Mouse (Mus musculus) ovary, postnatal 14 days (tissue): ENCODE data around the gene Afap1l2.
A peak's percentile ranks its signal among the peaks of the same experiment; 100 is the strongest.

ENCODE experiments used
- DNase-seq: peaks from one replicate; pipeline ENCODE4 v3.0.0; 2022; ENCODE audit warnings: low spot score

Gene Afap1l2

GRCm38 (mm10) chr19:57007781-57008710 lies at the start of gene Afap1l2:
Afap1l2 (minus strand) TSS chr19:57008228.
- peak; percentile 55 for DNase-seq

- no peak for DNase-seq
Measured at GRCm38 (mm10) chr19:57057568-57057967, 49.5 kb upstream of the Afap1l2 start.

DNA sequence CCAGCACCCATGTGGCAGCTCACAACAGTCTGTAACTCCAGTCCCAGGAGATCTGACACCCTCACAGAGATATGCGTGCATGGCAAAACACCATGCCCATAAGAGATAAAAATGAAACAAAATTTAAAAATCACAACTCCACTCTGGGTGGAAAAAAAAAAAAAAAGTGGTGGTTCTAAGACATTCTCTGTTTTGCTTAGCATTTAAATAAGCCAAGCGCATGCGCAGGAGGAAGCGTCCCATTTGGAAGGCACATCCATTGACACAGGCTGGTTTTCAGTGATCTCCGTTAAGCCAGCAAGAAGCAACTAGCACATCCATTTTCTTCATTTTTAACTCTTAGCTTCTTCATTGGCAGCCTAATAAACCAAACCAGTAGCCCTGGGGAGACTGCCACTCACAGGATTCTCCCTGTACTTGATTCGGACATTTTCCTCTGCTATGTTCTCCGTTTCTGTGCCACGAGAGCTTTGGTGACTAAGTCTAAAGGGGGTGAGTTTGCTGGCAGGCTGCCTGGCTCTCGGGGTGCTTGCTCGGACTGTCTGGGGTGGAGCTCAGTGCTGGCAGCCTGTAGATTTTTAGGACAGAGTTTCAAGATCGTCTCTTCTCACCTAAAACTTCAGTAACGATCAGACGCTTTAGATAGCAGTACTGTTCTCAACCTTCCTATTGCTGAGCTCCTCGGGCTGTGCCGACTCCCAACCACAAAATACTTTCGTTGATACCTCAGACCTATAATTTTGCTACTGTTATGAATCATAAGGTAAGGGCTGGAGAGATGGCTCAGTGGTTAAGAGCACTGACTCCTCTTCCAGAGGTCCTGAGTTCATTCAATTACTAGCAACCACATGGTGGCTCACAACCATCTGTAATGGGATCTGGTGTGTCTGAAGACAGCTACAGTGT lies 47.4 kb upstream of the Afap1l2 start:
- no peak for DNase-seq

DNA sequence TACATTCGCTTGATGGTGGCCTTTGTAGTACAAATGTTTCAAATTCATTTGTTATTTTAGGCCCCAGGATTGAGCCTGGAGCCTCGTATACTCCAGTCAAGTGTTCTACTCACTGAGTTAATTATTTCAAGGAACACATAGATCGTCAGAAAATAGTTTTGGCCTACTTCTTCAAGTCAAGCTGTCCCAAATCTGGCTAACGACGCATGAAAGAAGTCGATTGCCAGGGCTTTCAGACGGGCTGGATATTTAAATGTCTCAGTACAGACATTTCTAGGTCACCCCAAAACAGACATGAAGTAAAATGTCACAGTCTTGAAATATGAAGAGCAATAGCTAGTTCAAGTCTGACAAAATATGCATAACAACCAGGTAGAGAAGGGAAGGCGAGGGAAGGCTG lies 44.9 kb upstream of the Afap1l2 start:
- DNase-seq: no peak

- no peak for DNase-seq
Measured at GRCm38 (mm10) chr19:57052016-57052415, 44.0 kb upstream of the Afap1l2 start.

- DNase-seq: no peak
Measured at GRCm38 (mm10) chr19:57049592-57050090, 41.6 kb upstream of the Afap1l2 start.

- no peak for DNase-seq
Measured at GRCm38 (mm10) chr19:57047671-57048320, 39.8 kb upstream of the Afap1l2 start.

GRCm38 (mm10) chr19:57039258-57039657 lies 31.2 kb upstream of the Afap1l2 start:
- DNase-seq: peak; percentile 13

GRCm38 (mm10) chr19:57036860-57037259 lies 28.8 kb upstream of the Afap1l2 start:
- no peak for DNase-seq

DNA sequence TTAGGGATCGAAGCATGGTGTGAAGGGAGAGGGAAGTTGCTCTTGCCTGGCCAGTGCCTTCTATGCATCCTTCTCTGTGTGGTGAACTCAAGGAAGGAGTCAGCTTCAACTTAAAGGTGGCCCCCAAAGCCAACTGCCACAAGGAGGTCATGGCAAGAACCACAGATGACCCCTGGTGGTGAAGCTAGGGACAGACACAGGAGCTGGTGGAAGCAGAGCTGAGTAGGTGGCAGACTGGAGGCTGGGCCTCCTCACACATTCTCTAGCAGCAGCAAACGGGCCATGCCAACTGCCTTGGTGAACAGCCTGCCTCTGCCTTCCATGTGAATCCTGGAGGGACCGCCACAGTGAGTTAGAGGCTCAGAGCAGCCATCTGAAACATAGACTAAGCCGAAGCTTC lies 23.6 kb upstream of the Afap1l2 start:
- peak; percentile 56 for DNase-seq

- no peak for DNase-seq
Measured at GRCm38 (mm10) chr19:57029461-57029860, 21.4 kb upstream of the Afap1l2 start.

GRCm38 (mm10) chr19:57028327-57029179 lies 20.5 kb upstream of the Afap1l2 start:
- no peak for DNase-seq

DNA sequence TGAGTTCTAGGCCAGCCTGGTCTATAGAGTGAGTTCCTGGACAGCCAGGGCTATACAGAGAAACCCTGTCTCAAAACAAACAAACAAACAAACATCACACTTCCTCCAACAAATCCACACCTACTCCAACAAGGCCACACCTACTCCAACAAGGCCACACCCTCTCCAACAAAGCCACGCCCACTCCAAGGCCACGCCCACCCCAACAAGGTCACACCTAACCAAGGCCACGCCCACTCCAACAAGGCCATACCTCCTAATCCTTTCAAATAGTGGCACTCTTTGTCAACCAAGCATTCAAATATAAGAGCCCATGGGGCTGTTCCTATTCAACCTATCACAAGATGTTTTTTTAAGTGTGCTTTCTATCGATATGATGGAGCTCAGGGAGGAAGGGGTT lies 18.5 kb upstream of the Afap1l2 start:
- DNase-seq: no peak

- no peak for DNase-seq
Measured at GRCm38 (mm10) chr19:57017785-57018179, 9.8 kb upstream of the Afap1l2 start.

DNA sequence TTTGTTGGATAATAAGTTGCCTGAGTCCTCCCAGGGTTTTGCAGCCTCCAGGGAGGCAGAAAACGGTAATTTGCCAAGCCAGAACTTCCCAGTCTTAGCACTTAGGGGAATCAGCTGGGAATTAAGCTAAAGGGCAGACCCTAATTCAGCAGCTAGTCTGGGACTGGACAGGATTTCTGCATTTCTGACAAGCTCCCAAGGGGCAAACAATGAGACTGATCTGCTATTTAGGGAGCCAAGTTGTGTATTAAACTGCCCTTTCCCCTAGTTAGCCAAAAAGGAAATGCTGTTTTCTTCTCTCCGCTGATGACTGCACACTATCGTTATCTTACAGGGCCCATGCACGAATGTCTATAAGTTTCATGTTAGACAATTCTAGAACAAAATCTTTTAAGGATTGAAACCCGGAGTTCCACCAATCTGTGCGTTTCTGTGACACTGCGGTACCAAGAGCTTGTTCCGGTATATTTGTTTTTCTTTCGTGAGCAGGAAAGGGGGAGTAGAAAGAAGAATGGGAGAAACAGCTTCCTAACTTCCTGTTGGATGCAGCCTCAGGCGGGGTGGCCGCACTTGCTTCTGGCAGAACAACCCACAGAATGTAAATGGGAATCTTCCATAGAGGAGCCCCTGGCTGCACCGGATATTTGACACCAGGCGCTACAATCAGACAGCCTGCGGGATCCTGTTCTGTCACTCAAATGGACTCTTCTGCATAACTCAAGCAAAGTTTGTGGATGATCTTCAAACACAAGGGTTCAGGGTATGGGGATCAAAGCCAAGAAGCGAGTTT lies 9.2 kb upstream of the Afap1l2 start:
- no peak for DNase-seq

DNA sequence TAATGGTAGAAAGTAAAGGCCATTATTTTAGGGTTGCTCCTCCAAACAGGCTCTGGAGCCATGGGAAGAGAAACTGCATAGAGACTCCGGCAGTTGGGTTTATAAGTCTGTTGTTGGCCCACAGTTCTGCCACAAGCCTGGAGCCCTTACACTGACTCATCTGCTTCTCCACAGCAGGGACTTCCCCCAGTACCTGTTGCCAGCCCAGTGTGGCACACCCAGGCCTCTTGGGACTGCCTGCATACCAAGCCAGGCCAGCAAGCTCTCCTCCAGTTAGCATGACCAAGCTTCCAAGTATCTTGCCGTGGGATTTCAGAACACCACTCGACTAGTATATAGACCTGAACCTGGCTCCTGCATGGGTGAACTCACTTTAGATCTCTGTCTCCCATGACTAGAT lies 6.8 kb upstream of the Afap1l2 start:
- no peak for DNase-seq

DNA sequence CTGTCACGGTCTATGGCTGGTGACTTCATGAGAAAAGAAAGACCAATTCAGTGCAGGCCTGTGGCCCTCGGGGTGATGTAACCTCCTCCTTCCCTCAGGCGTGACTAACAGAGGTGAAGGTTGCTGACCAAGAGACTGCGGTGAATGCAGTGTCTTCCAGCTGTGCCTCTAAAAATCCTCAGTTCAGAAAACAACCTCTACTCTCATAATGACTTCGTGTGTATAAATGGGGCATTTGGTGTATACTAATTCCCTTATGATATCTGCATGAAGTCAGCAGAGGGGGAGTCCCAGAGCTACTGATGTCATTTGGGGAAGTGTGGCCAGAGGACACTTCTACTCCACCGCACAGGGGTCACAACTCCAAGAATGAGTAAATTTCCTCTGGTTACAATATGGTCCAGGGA lies 5.2 kb upstream of the Afap1l2 start:
- DNase-seq: no peak

DNA sequence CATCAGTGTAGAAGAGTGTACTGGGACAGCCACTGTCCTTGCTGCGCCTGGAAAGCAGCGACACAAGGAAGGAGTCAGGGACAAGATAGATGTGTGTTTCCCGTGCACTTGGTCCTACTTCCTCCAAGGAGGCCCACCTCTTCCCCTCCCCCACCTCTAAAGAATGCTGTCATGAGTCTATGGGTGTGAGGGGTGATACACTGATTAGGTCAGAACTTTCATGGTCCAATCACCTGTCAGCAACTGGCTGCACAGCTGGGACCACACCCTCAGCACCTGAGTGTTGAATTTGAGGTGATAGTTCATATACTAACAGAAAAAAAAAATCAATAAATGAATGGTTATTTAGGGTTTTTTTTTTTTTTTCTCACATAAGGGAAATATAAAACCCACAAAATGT lies 4.0 kb upstream of the Afap1l2 start:
- no peak for DNase-seq

- DNase-seq: no peak
Measured at GRCm38 (mm10) chr19:57010064-57010463, 2.0 kb upstream of the Afap1l2 start.

- no peak for DNase-seq
Measured at GRCm38 (mm10) chr19:57009653-57010052, 1.6 kb upstream of the Afap1l2 start.
